Mouse (Mus musculus) lung, postnatal 0 days (tissue): ENCODE data around the gene Rac3. TPM values are rescaled to one million over a fixed set of nuclear protein-coding genes. Genes with fewer than 3 reads are reported as not detected.

Source experiments
- ATAC-seq: fragments of 200-750 bp; cut with Nextera tagmentation; 2 replicates; pipeline ENCODE4 v1.8.0; 2017; ENCODE audit warnings: moderate library complexity
- DNase-seq: peaks from one replicate; pipeline ENCODE4 v3.0.0-alpha.2; 2016; ENCODE audit warnings: low spot score
- H3K27ac ChIP-seq: fragments of 300-500 bp; sonication (generic); 2 replicates; pipeline ENCODE4 v1.5.1; 2014; ENCODE audit warnings: antibody characterized with exemption, mild to moderate bottlenecking, low read length, mixed read lengths
- H3K27me3 ChIP-seq: fragments of 300-500 bp; sonication (generic); replicated peaks from 2 replicates; pipeline ENCODE4 v1.6.1; 2014; ENCODE audit warnings: low read length, mixed read lengths; ENCODE audit not compliant: insufficient read depth
- H3K36me3 ChIP-seq: fragments of 300-500 bp; sonication (generic); 2 replicates; pipeline ENCODE4 v1.6.1; 2014; ENCODE audit warnings: low read length, mixed read lengths; ENCODE audit not compliant: insufficient read depth
- H3K4me1 ChIP-seq: fragments of 300-500 bp; sonication (generic); 2 replicates; pipeline ENCODE4 v1.6.1; 2014; ENCODE audit warnings: antibody characterized with exemption, low read depth, low read length, mixed read lengths; ENCODE audit not compliant: insufficient read depth
- H3K4me2 ChIP-seq: fragments of 300-500 bp; sonication (generic); replicated peaks from 2 replicates; pipeline ENCODE4 v1.6.1; 2014; ENCODE audit warnings: low read depth, mild to moderate bottlenecking, low read length, moderate library complexity, mixed read lengths
- H3K4me3 ChIP-seq: fragments of 300-500 bp; sonication (generic); 2 replicates; pipeline ENCODE4 v1.5.1; 2014; ENCODE audit warnings: low read depth, low read length
- H3K9ac ChIP-seq: fragments of 300-500 bp; sonication (generic); replicated peaks from 2 replicates; pipeline ENCODE4 v1.6.1; 2014; ENCODE audit warnings: low read depth, mild to moderate bottlenecking
- H3K9me3 ChIP-seq: fragments of 300-500 bp; sonication (generic); 2 replicates; pipeline ENCODE4 v1.6.1; 2016; ENCODE audit warnings: low read length, mixed read lengths
- CTCF ChIP-seq: IDR thresholded peaks from 2 replicates; pipeline ENCODE4 v1.5.1; 2016; ENCODE audit warnings: antibody characterized with exemption, mild to moderate bottlenecking
- EP300 ChIP-seq: IDR thresholded peaks from 2 replicates; pipeline ENCODE4 v1.6.1; 2016; ENCODE audit warnings: antibody characterized with exemption, mild to moderate bottlenecking, control low read depth
- WGBS: fragments of 180-500 bp; shearing (Covaris S2); extraction: QIAGEN DNeasy Blood & Tissue Kit; methylation state at CpG from one replicate; pipeline ENCODE4 v1.1.7; 2014; 5-methylcytosine and 5-hydroxymethylcytosine counted together
- polyA plus RNA-seq: library from polyadenylated mRNA; unstranded; fragments of >200 nt; fragmentation: Nextera tagmentation; extraction: Ambion mirVana; gene quantifications from 2 replicates; pipeline ENCODE4 v1.2.1, GENCODE M21; 2015

The Rac3 gene
- polyA plus RNA-seq, 1 experiment from 2014 or later = 61.9 TPM

DNA sequence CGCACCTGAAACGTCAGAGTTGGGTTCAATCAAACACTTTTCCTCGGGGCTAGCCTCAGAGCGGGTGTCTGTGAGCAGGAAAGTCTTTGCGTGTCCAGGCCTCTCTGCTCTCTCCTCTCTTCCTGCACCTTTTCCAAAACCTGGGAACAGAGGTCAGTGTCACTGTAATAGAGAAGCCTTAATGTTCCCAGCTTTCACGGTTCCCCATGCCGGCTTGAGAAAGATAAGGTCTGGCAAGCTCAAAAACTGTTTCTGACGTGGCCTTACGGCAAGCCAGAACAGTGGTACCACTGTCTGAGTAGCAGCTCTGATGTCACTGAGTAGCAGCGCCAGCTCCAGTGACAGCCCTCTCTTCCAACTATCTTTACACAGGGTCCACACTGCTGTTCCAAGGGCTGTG lies 6.7 kb upstream of the Rac3 start:
- peaks cover 2% of the 10 kb centered on the region; the same call in 1 of the 2 replicates for H3K36me3 ChIP-seq
- WGBS = 38% methylated on average over 10 of the region's 10 CpGs
- peaks cover 9% of the 10 kb centered on the region; the same call in 1 of the 2 replicates for H3K4me1 ChIP-seq
- no peak overlapping the region for H3K27ac ChIP-seq
- no peaks in the 10 kb centered on the region for H3K9me3 ChIP-seq
- peak; percentile 5 for DNase-seq
- TF ChIP-seq EP300 (no peak), CTCF (no peak)
- peak overlapping the region; percentile 50 for H3K4me3 ChIP-seq
- H3K27me3 ChIP-seq = no peaks in the 10 kb centered on the region
- ATAC-seq = no peak
- H3K4me2 ChIP-seq = peak overlapping the region; percentile 91
- peak overlapping the region; percentile 30 for H3K9ac ChIP-seq

GRCm38 (mm10) chr11:120715131-120715530 lies 6.1 kb upstream of the Rac3 start:
- H3K4me3 ChIP-seq = no peak overlapping the region
- ATAC-seq (no peak), DNase-seq (no peak)
- H3K9ac ChIP-seq = no peak overlapping the region
- peaks cover 9% of the 10 kb centered on the region; the same call in 1 of the 2 replicates for H3K4me1 ChIP-seq
- 0 out of 2 replicates have a peak, but pooled peaks cover 2% of the 10 kb centered on the region for H3K36me3 ChIP-seq
- WGBS = 88% methylated on average over 9 of the region's 9 CpGs
- TF ChIP-seq EP300 (no peak), CTCF (no peak)
- no peaks in the 10 kb centered on the region for H3K9me3 ChIP-seq
- H3K27ac ChIP-seq = no peak overlapping the region
- no peak overlapping the region for H3K4me2 ChIP-seq
- H3K27me3 ChIP-seq = no peaks in the 10 kb centered on the region

DNA sequence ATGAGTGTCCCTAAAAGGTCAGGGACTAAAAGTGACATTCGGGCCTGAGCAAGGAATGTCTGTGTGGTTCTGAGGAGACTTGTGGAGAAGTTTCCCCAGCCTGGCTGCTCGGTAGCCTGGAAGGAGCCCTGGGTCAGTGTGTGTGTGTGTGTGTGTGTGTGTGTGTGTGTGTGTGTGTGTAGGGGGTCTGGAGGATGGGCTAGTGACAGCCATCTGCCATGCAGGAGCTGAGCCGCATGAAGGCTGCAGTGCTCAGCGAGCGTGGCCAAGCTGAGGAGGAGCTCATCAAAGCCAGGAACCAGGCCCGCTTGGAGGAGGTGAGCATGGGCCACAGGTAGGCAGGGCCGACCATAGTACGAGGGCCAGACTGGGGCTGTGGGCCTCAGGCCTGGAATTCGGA lies 2.0 kb upstream of the Rac3 start:
- Histone ChIP-seq H3K27me3 (no peaks in the 10 kb centered on the region), H3K9ac (no peak overlapping the region), H3K4me3 (no peak overlapping the region), H3K36me3 (no peaks in the 10 kb centered on the region), H3K27ac (no peak overlapping the region), H3K4me2 (no peak overlapping the region), H3K4me1 (peaks cover 20% of the 10 kb centered on the region), H3K9me3 (no peaks in the 10 kb centered on the region)
- TF ChIP-seq EP300 = no peak
- TF ChIP-seq CTCF = no peak
- DNase-seq = no peak
- 92% methylated on average over 9 of the region's 9 CpGs for WGBS
- no peak for ATAC-seq

DNA sequence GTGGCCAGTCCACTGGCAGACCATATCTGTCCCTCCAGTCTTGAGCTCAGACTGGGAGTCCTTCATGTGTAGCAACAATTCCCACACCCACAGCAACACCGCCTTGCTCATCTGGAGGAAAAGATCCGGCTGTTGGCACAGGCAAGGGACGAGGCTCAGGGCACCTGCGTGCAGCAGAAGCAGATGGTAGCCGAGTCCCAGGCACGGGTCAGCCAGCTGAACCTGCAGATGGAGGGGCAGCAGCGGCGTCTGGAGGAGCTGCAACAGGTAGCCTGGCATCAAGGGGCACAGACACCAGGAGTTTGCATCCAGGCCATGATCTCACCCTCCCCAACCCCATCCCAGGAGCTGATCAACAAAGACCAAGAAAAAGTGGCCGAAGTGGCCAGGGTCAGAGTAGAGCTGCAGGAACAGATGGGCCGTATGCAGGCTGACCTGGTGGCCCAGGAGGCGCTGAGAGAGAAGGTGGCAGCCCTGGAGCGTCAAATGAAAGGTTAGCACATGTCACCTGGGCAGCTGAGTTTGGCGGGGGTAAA lies 1.4 kb upstream of the Rac3 start:
- H3K4me1 ChIP-seq = peaks cover 17% of the 10 kb centered on the region
- no peaks in the 10 kb centered on the region for H3K36me3 ChIP-seq
- no peaks in the 10 kb centered on the region for H3K27me3 ChIP-seq
- WGBS = 83% methylated on average over 13 of the region's 13 CpGs
- no peak overlapping the region for H3K9ac ChIP-seq
- H3K4me3 ChIP-seq = no peak overlapping the region
- TF ChIP-seq CTCF = no peak
- no peak for TF ChIP-seq EP300
- no peak overlapping the region for H3K27ac ChIP-seq
- no peak for ATAC-seq
- peak; percentile 4 for DNase-seq
- no peak overlapping the region for H3K4me2 ChIP-seq
- H3K9me3 ChIP-seq = no peaks in the 10 kb centered on the region

- Histone ChIP-seq H3K36me3 (no peaks in the 10 kb centered on the region), H3K4me3 (peak overlapping the region; percentile 40; the same call in 1 of the 2 replicates), H3K9ac (peak overlapping the region; percentile 32; the same call in 1 of the 2 replicates), H3K4me2 (peak overlapping the region; percentile 77), H3K9me3 (no peaks in the 10 kb centered on the region), H3K27me3 (no peaks in the 10 kb centered on the region), H3K4me1 (peaks cover 17% of the 10 kb centered on the region), H3K27ac (peak overlapping the region; percentile 39; the same call in 1 of the 2 replicates)
- TF ChIP-seq EP300 (peak; percentile 7; the same call in 1 of the 2 replicates), CTCF (peak; percentile 99)
- 12% methylated on average over 17 of the region's 17 CpGs for WGBS
- ATAC-seq = peak; percentile 25
- peak; percentile 94 for DNase-seq
Measured at GRCm38 (mm10) chr11:120720450-120720849, 820 bp upstream of the Rac3 start.

DNA sequence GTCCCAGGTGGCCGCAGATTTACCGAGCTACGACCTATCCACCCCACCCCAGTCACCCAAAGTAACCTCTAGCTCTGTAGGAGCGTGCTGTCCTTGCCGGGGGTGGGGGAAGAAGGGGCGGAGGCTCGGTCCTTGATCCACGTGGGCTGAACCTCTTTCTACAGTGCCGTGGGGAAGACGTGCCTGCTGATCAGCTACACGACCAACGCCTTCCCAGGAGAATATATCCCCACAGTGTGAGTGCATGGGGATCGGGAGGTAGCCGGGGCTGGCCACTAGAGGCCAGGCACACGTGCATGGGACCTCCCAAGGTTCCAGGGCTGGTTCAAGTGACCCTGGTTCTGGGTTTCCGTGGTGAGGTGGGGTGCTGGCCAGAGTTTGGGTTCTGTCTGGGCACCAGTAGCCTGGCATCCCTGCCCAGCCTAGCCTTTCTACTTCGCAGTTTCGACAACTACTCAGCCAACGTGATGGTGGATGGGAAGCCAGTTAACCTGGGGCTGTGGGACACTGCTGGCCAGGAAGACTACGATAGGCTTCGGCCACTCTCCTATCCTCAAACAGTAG lies 879 bp downstream of the Rac3 start:
- Histone ChIP-seq H3K9ac (peak overlapping the region; percentile 32), H3K4me3 (peak overlapping the region; percentile 40), H3K27me3 (no peaks in the 10 kb centered on the region), H3K4me2 (peak overlapping the region; percentile 77), H3K9me3 (no peaks in the 10 kb centered on the region), H3K36me3 (no peaks in the 10 kb centered on the region), H3K4me1 (peaks cover 21% of the 10 kb centered on the region), H3K27ac (peak overlapping the region; percentile 39; the same call in 1 of the 2 replicates)
- 16% methylated on average over 21 of the region's 21 CpGs for WGBS
- DNase-seq (no peak), ATAC-seq (no peak)
- TF ChIP-seq EP300 (no peak; the same call in 1 of the 2 replicates), CTCF (no peak; the same call in none of the 2 replicates)
